Comparison of ENCODE assay signal across 8 mouse cellular contexts in genomic region chr2:59522079-59522684, GRCm38 (mm10). TPM values are rescaled to one million over a fixed set of nuclear protein-coding genes. Genes with fewer than 3 reads are reported as not detected.
DNase-seq lines count a peak whose midpoint lies in the region; ATAC-seq and TF ChIP-seq lines count a peak whose summit lies in the region.

No protein-coding gene starts in this region.

- peak; percentile 62 for TF ChIP-seq RAD21 in CH12.LX (IDR thresholded peaks at IDR 0.05; ENCODE audit: low read depth, low read length)

- intact Hi-C loops in heart, postnatal 14 days (cut with DNase I), result loop anchor here (2.0 to 5.0 kb wide), 2 partner anchors 225 to 897 kb away; no protein-coding TSS in a partner anchor

- no peaks in the 10 kb centered on the region for H3K79me2 ChIP-seq in CH12.LX (replicated peaks; ENCODE audit: control insufficient read depth, extremely low read depth, insufficient read depth, poor library complexity, severe bottlenecking)

- H3K9ac ChIP-seq in CH12.LX (ENCODE audit: insufficient read depth, low read depth), result no peak overlapping the region
- H3K9ac ChIP-seq in forebrain, embryonic 13.5 days, result peak overlapping the region; percentile 50; the same call in 1 of the 2 replicates
- H3K9ac ChIP-seq in neural tube, embryonic 15.5 days (replicated peaks), result no peak overlapping the region

- no peaks in the 10 kb centered on the region for H3K36me3 ChIP-seq in CH12.LX (replicated peaks in 1 of 2; ENCODE audit: control insufficient read depth in 1 of 2, insufficient read depth in 1 of 2, low read length in 1 of 2)
- no peaks in the 10 kb centered on the region for H3K36me3 ChIP-seq in forebrain, embryonic 13.5 days (ENCODE audit: poor library complexity, severe bottlenecking)
- H3K36me3 ChIP-seq in neural tube, embryonic 15.5 days, result no peaks in the 10 kb centered on the region

- in situ Hi-C loops in CH12.LX (cut with MboI; ENCODE audit: low pct_ligation_motif_present, low pct_unique_long_range_greater_than_20kb, low sequenced_read_pairs), result no loop called here

- peak overlapping the region in 1 of 3 experiments; percentile 32 for H3K4me3 ChIP-seq in CH12.LX (replicated peaks in 1 of 3; ENCODE audit: low read depth in 2 of 3, low read length in 2 of 3, poor library complexity in 1 of 3)
- peak overlapping the region; percentile 26 for H3K4me3 ChIP-seq in forebrain, embryonic 13.5 days
- H3K4me3 ChIP-seq in neural tube, embryonic 15.5 days (replicated peaks), result peak overlapping the region; percentile 26

- H3K4me2 ChIP-seq in CH12.LX (ENCODE audit: insufficient read depth, low read depth, poor library complexity, severe bottlenecking), result peak overlapping the region; percentile 64
- peak overlapping the region; percentile 56 for H3K4me2 ChIP-seq in forebrain, embryonic 13.5 days
- H3K4me2 ChIP-seq in neural tube, embryonic 15.5 days, result peak overlapping the region; percentile 54

- TF ChIP-seq EP300 in CH12.LX (IDR thresholded peaks at IDR 0.05; ENCODE audit: low read length), result no peak; the same call in 1 of the 2 replicates

- peak; percentile 81 for DNase-seq in CH12.LX (ENCODE audit: extremely low read depth)
- peak; percentile 75 for DNase-seq in c-Kit-positive CD71-negative TER-119-negative erythroid progenitor cells, embryonic 14.5 days (ENCODE audit: low read depth)
- DNase-seq in heart, postnatal 14 days, result peak; percentile 80 to 91
- DNase-seq in layer of hippocampus, adult 11-12 months (ENCODE audit: low spot score), result peak; percentile 82
- peak; percentile 64 to 79 for DNase-seq in lung, adult 18-20 months
- peak; percentile 90 for DNase-seq in testis, postnatal 10 days (ENCODE audit: low spot score)

- TF ChIP-seq POLR2A in CH12.LX (IDR thresholded peaks at IDR 0.05; ENCODE audit: low read depth, low read length), result no peak

- H3K4me1 ChIP-seq in CH12.LX (ENCODE audit: control insufficient read depth in 1 of 2, insufficient read depth in 2 of 2), result peaks cover 3 to 9% of the 10 kb centered on the region in 2 experiments; a peak in 3 of 4 replicates
- peaks cover 8% of the 10 kb centered on the region; the same call in 1 of the 2 replicates for H3K4me1 ChIP-seq in forebrain, embryonic 13.5 days
- no peaks in the 10 kb centered on the region for H3K4me1 ChIP-seq in neural tube, embryonic 15.5 days

- dilution Hi-C loops in CH12.LX (cut with MboI; ENCODE audit: extremely low pct_ligation_motif_present, extremely low pct_unique_long_range_greater_than_20kb, low sequenced_read_pairs), result no loop called here

- TF ChIP-seq CTCF in CH12.LX (conservative IDR thresholded peaks at IDR 0.05 in 1 of 2, IDR thresholded peaks at IDR 0.05 in 1 of 2; ENCODE audit: low read depth in 2 of 2, low read length in 2 of 2), result peak; percentile 74 to 79

- H3K27me3 ChIP-seq in CH12.LX (replicated peaks), result no peaks in the 10 kb centered on the region
- H3K27me3 ChIP-seq in forebrain, embryonic 13.5 days, result no peaks in the 10 kb centered on the region
- no peaks in the 10 kb centered on the region for H3K27me3 ChIP-seq in neural tube, embryonic 15.5 days (replicated peaks)

- H3K27ac ChIP-seq in CH12.LX (ENCODE audit: insufficient read depth, low read depth), result no peak overlapping the region
- H3K27ac ChIP-seq in forebrain, embryonic 13.5 days, result no peak overlapping the region
- no peak overlapping the region for H3K27ac ChIP-seq in neural tube, embryonic 15.5 days (replicated peaks)

- 10% methylated on average over 19 of the region's 19 CpGs for WGBS in forebrain, embryonic 13.5 days
- 18% methylated on average over 19 of the region's 19 CpGs for WGBS in neural tube, embryonic 15.5 days

- ATAC-seq in forebrain, embryonic 13.5 days, result peak; percentile 87
- ATAC-seq in neural tube, embryonic 15.5 days (ENCODE audit: low FRiP score), result peak; percentile 88

- H3K9me3 ChIP-seq in CH12.LX (replicated peaks; ENCODE audit: low read length), result no peaks in the 10 kb centered on the region
- no peaks in the 10 kb centered on the region for H3K9me3 ChIP-seq in forebrain, embryonic 13.5 days (replicated peaks)
- H3K9me3 ChIP-seq in neural tube, embryonic 15.5 days (replicated peaks), result no peaks in the 10 kb centered on the region

TF ChIP-seq in CH12.LX, 34 proteins besides CTCF, POLR2A, EP300 and RAD21:
- TF ChIP-seq UBTF (IDR thresholded peaks at IDR 0.05; ENCODE audit: low read depth, low read length) (no peak), BHLHE40 (IDR thresholded peaks at IDR 0.05; ENCODE audit: low read depth, low read length) (peak; percentile 80), ZMIZ1 (IDR thresholded peaks at IDR 0.05; ENCODE audit: low read depth, low read length) (no peak), JUN (IDR thresholded peaks at IDR 0.05; ENCODE audit: insufficient read depth, low read depth, low read length) (no peak), NELFE (IDR thresholded peaks at IDR 0.05; ENCODE audit: low read depth, low read length) (no peak), IRF4 (IDR thresholded peaks at IDR 0.05; ENCODE audit: low read depth, low read length) (peak; percentile 68; the same call in 1 of the 2 replicates), ZKSCAN1 (IDR thresholded peaks at IDR 0.05; ENCODE audit: borderline replicate concordance, low read depth, low read length) (no peak), MAX (IDR thresholded peaks at IDR 0.05; ENCODE audit: low read length) (no peak), E2F4 (IDR thresholded peaks at IDR 0.05; ENCODE audit: insufficient replicate concordance, low read depth, low read length) (no peak), RCOR1 (conservative IDR thresholded peaks at IDR 0.05; ENCODE audit: low read depth, low read length) (no peak), SMC3 (IDR thresholded peaks at IDR 0.05; ENCODE audit: low read depth, low read length) (peak; percentile 42; the same call in 1 of the 2 replicates), MAZ (IDR thresholded peaks at IDR 0.05; ENCODE audit: low read depth, low read length) (no peak), MAFK (IDR thresholded peaks at IDR 0.05; ENCODE audit: insufficient replicate concordance, low read length) (no peak), CHD1 (IDR thresholded peaks at IDR 0.05; ENCODE audit: low read depth, low read length) (no peak), TCF12 (IDR thresholded peaks at IDR 0.05; ENCODE audit: low read depth, low read length) (no peak), MXI1 (IDR thresholded peaks at IDR 0.05; ENCODE audit: low read depth, low read length) (no peak)
TF ChIP-seq in CH12.LX: peak in this region for 3.

RNA-seq across cellular contexts. Expression of gene Dapl1, which starts 37.7 kb away (rescaled TPM):
- total RNA-seq in CH12.LX (2012; rRNA removed) (not detected in 2 replicates), CH12.LX (2014; rRNA removed) (not detected in 2 replicates)
- polyA plus RNA-seq in CH12.LX (2012; ENCODE audit: insufficient read length, low read depth), result not detected in 2 replicates
- 0.45 TPM in 1 of 2 replicates, not detected in the other for polyA plus RNA-seq in forebrain, embryonic 13.5 days (2015; fragmentation: Nextera tagmentation; extraction: Ambion mirVana)
- not detected for total RNA-seq in heart, postnatal 14 days (2021)
- 0.59 and 1.4 TPM in 2 replicates for polyA plus RNA-seq in neural tube, embryonic 15.5 days (2015; fragmentation: Nextera tagmentation; extraction: Ambion mirVana)
